ENCODE assay signal across 8 mouse cellular contexts in genomic region chr10:128231146-128231545, GRCm38 (mm10). TPM values are rescaled to one million over a fixed set of nuclear protein-coding genes. Genes with fewer than 3 reads are reported as not detected.
DNase-seq lines count a peak whose midpoint lies in the region; ATAC-seq and TF ChIP-seq lines count a peak whose summit lies in the region.

No protein-coding gene starts in this region.

- TF ChIP-seq EP300 in liver, postnatal 0 days (IDR thresholded peaks at IDR 0.05; ENCODE audit: low read depth): no peak

- 13% methylated on average over 5 of the region's 5 CpGs for WGBS in forebrain, embryonic 16.5 days
- 5% methylated on average over 5 of the region's 5 CpGs for WGBS in liver, postnatal 0 days (ENCODE audit: insufficient replicate concordance)

- no peaks in the 10 kb centered on the region for H3K9me3 ChIP-seq in forebrain, embryonic 16.5 days (ENCODE audit: control insufficient read depth, low read length)
- no peaks in the 10 kb centered on the region for H3K9me3 ChIP-seq in liver, postnatal 0 days (ENCODE audit: low read length)

- H3K4me2 ChIP-seq in forebrain, embryonic 16.5 days (ENCODE audit: low read length): peak overlapping the region; percentile 65
- H3K4me2 ChIP-seq in liver, postnatal 0 days (ENCODE audit: low read depth, low read length): peak overlapping the region; percentile 84

- no peak for TF ChIP-seq CTCF in gastrocnemius, adult 2 months (IDR thresholded peaks at IDR 0.05)
- no peak for TF ChIP-seq CTCF in liver, postnatal 0 days (IDR thresholded peaks at IDR 0.05; ENCODE audit: low read depth)

- peak overlapping the region; percentile 95 for H3K27ac ChIP-seq in gastrocnemius, adult 2 months
- H3K27ac ChIP-seq in forebrain, embryonic 16.5 days (ENCODE audit: low read length): no peak overlapping the region
- peak overlapping the region; percentile 93 for H3K27ac ChIP-seq in liver, postnatal 0 days (ENCODE audit: low read depth)

- intact Hi-C loops in gastrocnemius, adult 2 months (cut with DNase I): loop anchor here (5.0 kb wide), 1 partner anchor 41 kb away; the partner anchor contains the start of gene Stat2

- H3K27me3 ChIP-seq in forebrain, embryonic 16.5 days (replicated peaks; ENCODE audit: control insufficient read depth, insufficient read depth, low read length): no peaks in the 10 kb centered on the region
- no peaks in the 10 kb centered on the region for H3K27me3 ChIP-seq in liver, postnatal 0 days (ENCODE audit: insufficient read depth, low read length)

- no peak overlapping the region for H3K9ac ChIP-seq in forebrain, embryonic 16.5 days (replicated peaks; ENCODE audit: low read depth, low read length)
- H3K9ac ChIP-seq in liver, postnatal 0 days (replicated peaks): peak overlapping the region; percentile 83

- no peak for ATAC-seq in forebrain, embryonic 16.5 days
- ATAC-seq in liver, postnatal 0 days: no peak

- H3K4me1 ChIP-seq in forebrain, embryonic 16.5 days (replicated peaks; ENCODE audit: control insufficient read depth, insufficient read depth, low read length): peaks cover 7% of the 10 kb centered on the region
- peaks cover 12% of the 10 kb centered on the region for H3K4me1 ChIP-seq in liver, postnatal 0 days (ENCODE audit: insufficient read depth)

- H3K36me3 ChIP-seq in forebrain, embryonic 16.5 days (ENCODE audit: control insufficient read depth, insufficient read depth): no peaks in the 10 kb centered on the region
- no peaks in the 10 kb centered on the region for H3K36me3 ChIP-seq in liver, postnatal 0 days (replicated peaks; ENCODE audit: insufficient read depth, low read length)

- no peak for DNase-seq in gastrocnemius, adult 2 months
- DNase-seq in gastrocnemius, postnatal 4 days (ENCODE audit: low spot score in 2 of 2): no peak
- peak; percentile 48 for DNase-seq in CD4-positive helper T cell, adult 2 months (ENCODE audit: low read depth, low spot score)
- DNase-seq in liver, postnatal 0 days: no peak
- DNase-seq in layer of hippocampus, adult 9-11 months: no peak
- DNase-seq in kidney, postnatal 14 days: no peak
- DNase-seq in urinary bladder, postnatal 14 days (ENCODE audit: low spot score): no peak

- peak overlapping the region; percentile 82 for H3K4me3 ChIP-seq in gastrocnemius, adult 2 months
- peak overlapping the region; percentile 79 for H3K4me3 ChIP-seq in forebrain, embryonic 16.5 days (replicated peaks; ENCODE audit: low read length)
- peak overlapping the region; percentile 70 for H3K4me3 ChIP-seq in liver, postnatal 0 days (ENCODE audit: low read depth, low read length)

RNA-seq across cellular contexts. Expression of gene Timeless, which starts 0.7 kb away (rescaled TPM):
- 1 to 10 TPM; 1.8 to 2.5 TPM for total RNA-seq in gastrocnemius, adult 2 months (2021)
- 10 to 100 TPM; 12.7 to 14.7 TPM for total RNA-seq in gastrocnemius, postnatal 4 days (2021)
- 29.4 and 32.2 TPM in 2 replicates for polyA plus RNA-seq in forebrain, embryonic 16.5 days (2015; fragmentation: Nextera tagmentation; extraction: Ambion mirVana)
- polyA plus RNA-seq in liver, postnatal 0 days (2015; fragmentation: Nextera tagmentation; extraction: Ambion mirVana): 15.1 and 18.5 TPM in 2 replicates

RNA-seq across cellular contexts. Expression of gene Mip, which starts 5.5 kb away (rescaled TPM):
- total RNA-seq in gastrocnemius, adult 2 months (2021): not detected
- total RNA-seq in gastrocnemius, postnatal 4 days (2021): not detected
- polyA plus RNA-seq in forebrain, embryonic 16.5 days (2015; fragmentation: Nextera tagmentation; extraction: Ambion mirVana): not detected in 2 replicates
- not detected in 2 replicates for polyA plus RNA-seq in liver, postnatal 0 days (2015; fragmentation: Nextera tagmentation; extraction: Ambion mirVana)

RNA-seq across cellular contexts. Expression of gene Spryd4, which starts 19.5 kb away (rescaled TPM):
- total RNA-seq in gastrocnemius, adult 2 months (2021): 10 to 100 TPM; 29.5 to 36.4 TPM
- total RNA-seq in gastrocnemius, postnatal 4 days (2021): 10 to 100 TPM; 33.2 to 34.9 TPM
- 16.6 and 18.0 TPM in 2 replicates for polyA plus RNA-seq in forebrain, embryonic 16.5 days (2015; fragmentation: Nextera tagmentation; extraction: Ambion mirVana)
- 54.0 and 61.1 TPM in 2 replicates for polyA plus RNA-seq in liver, postnatal 0 days (2015; fragmentation: Nextera tagmentation; extraction: Ambion mirVana)

RNA-seq across cellular contexts. Expression of gene Apon, which starts 22.8 kb away (rescaled TPM):
- not detected for total RNA-seq in gastrocnemius, adult 2 months (2021)
- total RNA-seq in gastrocnemius, postnatal 4 days (2021): under 1 TPM; 0.32 to 0.70 TPM
- polyA plus RNA-seq in forebrain, embryonic 16.5 days (2015; fragmentation: Nextera tagmentation; extraction: Ambion mirVana): not detected in 2 replicates
- 41.8 and 42.4 TPM in 2 replicates for polyA plus RNA-seq in liver, postnatal 0 days (2015; fragmentation: Nextera tagmentation; extraction: Ambion mirVana)

RNA-seq across cellular contexts. Expression of gene Gls2, which starts 36.9 kb away (rescaled TPM):
- total RNA-seq in gastrocnemius, adult 2 months (2021): under 1 TPM; 0.59 to 0.67 TPM
- 1 to 10 TPM; 1.5 to 2.1 TPM for total RNA-seq in gastrocnemius, postnatal 4 days (2021)
- 0.68 and 1.1 TPM in 2 replicates for polyA plus RNA-seq in forebrain, embryonic 16.5 days (2015; fragmentation: Nextera tagmentation; extraction: Ambion mirVana)
- 48.8 and 67.3 TPM in 2 replicates for polyA plus RNA-seq in liver, postnatal 0 days (2015; fragmentation: Nextera tagmentation; extraction: Ambion mirVana)
